Mouse (Mus musculus) CH12.LX (cell line): ENCODE results near the gene Lamc2.

Experiments
- CTCF ChIP-seq, 2 experiments: IDR thresholded peaks in 1 of 2; conservative IDR thresholded peaks in 1 of 2; 2 replicates each; pipeline ENCODE4 v1.5.1; 2011 to 2012; ENCODE audit warnings: low read depth in 2 of 2, low read length in 2 of 2, improper control_type of control experiment in 1 of 2, inconsistent platforms in 1 of 2, mild to moderate bottlenecking in 1 of 2, moderate library complexity in 1 of 2
- IRF4 ChIP-seq: IDR thresholded peaks from 2 replicates; pipeline ENCODE4 v1.6.1; 2014; ENCODE audit warnings: low read depth, mild to moderate bottlenecking, inconsistent platforms, low read length, improper control_type of control experiment
- JUND ChIP-seq: conservative IDR thresholded peaks from 2 replicates; pipeline ENCODE4 v1.6.1; 2011; ENCODE audit warnings: low read depth, low read length, improper control_type of control experiment
- MAFK ChIP-seq: IDR thresholded peaks from 2 replicates; pipeline ENCODE4 v1.6.1; 2011; ENCODE audit warnings: low read length, improper control_type of control experiment; ENCODE audit not compliant: insufficient replicate concordance
- POLR2A ChIP-seq: IDR thresholded peaks from 2 replicates; pipeline ENCODE4 v1.6.1; 2011; ENCODE audit warnings: low read depth, mild to moderate bottlenecking, improper control_type of control experiment, low read length
- UBTF ChIP-seq: IDR thresholded peaks from 2 replicates; pipeline ENCODE4 v1.6.1; 2012; ENCODE audit warnings: low read depth, mild to moderate bottlenecking, inconsistent platforms, low read length, improper control_type of control experiment, moderate library complexity

- no peak for TF ChIP-seq UBTF
- TF ChIP-seq CTCF (conservative IDR thresholded peaks at IDR 0.05 in 1 of 2, IDR thresholded peaks at IDR 0.05 in 1 of 2; ENCODE audit: low read depth in 2 of 2, low read length in 2 of 2) = no peak
- TF ChIP-seq MAFK = no peak
- TF ChIP-seq POLR2A = no peak
- TF ChIP-seq JUND = no peak
- no peak for TF ChIP-seq IRF4
Observed at GRCm38 (mm10) chr1:153098586-153098985, 87.7 kb downstream of the Lamc2 start.
